Mouse (Mus musculus) ES-Bruce4 (cell line): ENCODE results near the gene Ptgis. TPM values are rescaled to one million over a fixed set of nuclear protein-coding genes. Genes with fewer than 3 reads are reported as not detected.

Experiments used
- H3K27ac ChIP-seq: 2 replicates; pipeline ENCODE4 v1.5.1; 2012; ENCODE audit warnings: low read length, inconsistent platforms; ENCODE audit not compliant: insufficient read depth
- H3K27me3 ChIP-seq: 2 replicates; pipeline ENCODE4 v1.6.1; 2012; ENCODE audit warnings: mild to moderate bottlenecking, low read length, inconsistent platforms; ENCODE audit not compliant: control insufficient read depth, poor library complexity, insufficient read depth, severe bottlenecking
- H3K36me3 ChIP-seq: 2 replicates; pipeline ENCODE4 v1.6.1; 2012; ENCODE audit warnings: inconsistent platforms, mild to moderate bottlenecking, low read length, moderate library complexity; ENCODE audit not compliant: control insufficient read depth, poor library complexity, insufficient read depth, severe bottlenecking
- H3K4me1 ChIP-seq: one replicate; pipeline ENCODE4 v1.8.1; 2011; ENCODE audit warnings: low read length; ENCODE audit not compliant: control insufficient read depth, insufficient read depth
- H3K4me3 ChIP-seq: 2 replicates; pipeline ENCODE4 v1.5.1; 2011; ENCODE audit warnings: low read depth, mild to moderate bottlenecking, low read length
- H3K9ac ChIP-seq: 2 replicates; pipeline ENCODE4 v1.6.1; 2012; ENCODE audit warnings: low read depth, mild to moderate bottlenecking, inconsistent platforms; ENCODE audit not compliant: poor library complexity, severe bottlenecking
- H3K9me3 ChIP-seq: replicated peaks from 2 replicates; pipeline ENCODE4 v1.6.1; 2012; ENCODE audit warnings: mild to moderate bottlenecking, low read length, inconsistent platforms; ENCODE audit not compliant: control insufficient read depth, poor library complexity, insufficient read depth, severe bottlenecking
- CTCF ChIP-seq: IDR thresholded peaks from one replicate; pipeline ENCODE4 v1.8.1; 2011; ENCODE audit warnings: low read depth, low read length
- EP300 ChIP-seq: IDR thresholded peaks from 2 replicates; pipeline ENCODE4 v1.6.1; 2011; ENCODE audit warnings: low read depth, low read length; ENCODE audit not compliant: insufficient read depth
- POLR2A ChIP-seq: IDR thresholded peaks from one replicate; pipeline ENCODE4 v1.8.1; 2011; ENCODE audit warnings: low read length; ENCODE audit not compliant: insufficient read depth
- polyA plus RNA-seq: library from polyadenylated mRNA; stranded (reverse); fragments of >200 nt; gene quantifications from 2 replicates; pipeline ENCODE4 v1.2.4, GENCODE M21; 2011; ENCODE audit warnings: low read depth; ENCODE audit not compliant: missing spikeins, insufficient read depth, insufficient read length

The Ptgis gene
- polyA plus RNA-seq, 1 experiment, result 6.8 TPM

DNA sequence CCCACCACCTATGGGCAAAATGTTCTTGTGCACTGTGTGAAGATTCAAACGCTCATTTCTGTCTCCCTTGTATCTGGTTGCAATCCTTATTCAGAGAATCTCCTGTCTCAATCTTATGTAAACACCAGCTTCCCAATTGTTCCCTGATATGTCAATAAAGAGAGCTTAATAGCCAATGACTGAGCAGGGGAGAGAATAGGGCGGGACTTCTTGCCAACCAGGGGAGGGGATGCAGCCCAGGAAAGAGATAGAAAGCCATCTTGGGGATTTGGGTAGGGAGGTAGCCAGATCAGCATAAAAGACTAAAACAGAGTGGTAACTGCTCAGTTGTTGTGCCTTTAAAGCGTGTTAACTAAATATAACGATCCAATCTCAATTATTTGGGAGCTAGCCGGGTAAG is 19.7 kb downstream of the Ptgis start:
- H3K36me3 ChIP-seq, result no peaks in the 10 kb centered on the region

DNA sequence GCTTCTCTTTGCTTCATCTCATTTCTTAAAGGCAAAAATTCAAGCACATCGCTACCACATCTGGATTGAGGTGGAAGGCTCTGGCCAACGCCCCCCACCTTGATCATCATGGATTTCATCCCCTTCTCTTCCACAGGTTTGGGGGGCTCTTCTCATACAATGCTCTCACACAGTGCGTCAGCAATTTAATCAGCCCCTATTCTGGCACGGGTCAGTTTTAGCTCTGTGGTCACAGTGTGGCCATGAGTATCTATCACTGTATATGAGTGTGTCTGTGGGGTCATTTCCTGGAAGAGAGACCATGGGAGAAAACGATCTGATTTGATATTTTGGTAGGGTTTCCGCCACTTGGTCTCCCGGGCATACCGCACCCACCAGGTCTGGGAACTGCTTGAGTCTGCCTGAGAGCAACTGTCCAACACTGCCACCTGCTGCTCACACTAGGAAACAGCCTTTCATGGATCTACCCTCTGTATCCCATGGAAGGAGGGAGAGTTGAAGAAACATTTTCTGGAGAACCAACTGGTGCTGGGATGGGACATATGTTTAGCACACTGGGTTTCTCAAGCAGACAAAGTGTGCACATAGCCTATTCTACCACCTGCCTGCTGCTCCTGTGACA is 21.1 kb downstream of the Ptgis start:
- no peak overlapping the region for H3K9ac ChIP-seq
- H3K4me3 ChIP-seq, result no peak overlapping the region
- H3K27ac ChIP-seq, result no peak overlapping the region
- TF ChIP-seq CTCF, result peak; percentile 94
- TF ChIP-seq POLR2A, result no peak
- no peak for TF ChIP-seq EP300
- no peaks in the 10 kb centered on the region for H3K27me3 ChIP-seq
- no peaks in the 10 kb centered on the region for H3K36me3 ChIP-seq
- H3K9me3 ChIP-seq, result no peaks in the 10 kb centered on the region
- H3K4me1 ChIP-seq, result no peaks in the 10 kb centered on the region

More for the DNA sequence above, 19.7 kb downstream of the Ptgis start:
- H3K4me3 ChIP-seq, result peak overlapping the region; percentile 99
- H3K27me3 ChIP-seq, result no peaks in the 10 kb centered on the region
- no peak for TF ChIP-seq CTCF
- no peak for TF ChIP-seq POLR2A
- no peak for TF ChIP-seq EP300
- peak overlapping the region; percentile 68 for H3K9ac ChIP-seq
- H3K27ac ChIP-seq, result peak overlapping the region; percentile 51
- H3K4me1 ChIP-seq, result no peaks in the 10 kb centered on the region
- H3K9me3 ChIP-seq, result no peaks in the 10 kb centered on the region

DNA sequence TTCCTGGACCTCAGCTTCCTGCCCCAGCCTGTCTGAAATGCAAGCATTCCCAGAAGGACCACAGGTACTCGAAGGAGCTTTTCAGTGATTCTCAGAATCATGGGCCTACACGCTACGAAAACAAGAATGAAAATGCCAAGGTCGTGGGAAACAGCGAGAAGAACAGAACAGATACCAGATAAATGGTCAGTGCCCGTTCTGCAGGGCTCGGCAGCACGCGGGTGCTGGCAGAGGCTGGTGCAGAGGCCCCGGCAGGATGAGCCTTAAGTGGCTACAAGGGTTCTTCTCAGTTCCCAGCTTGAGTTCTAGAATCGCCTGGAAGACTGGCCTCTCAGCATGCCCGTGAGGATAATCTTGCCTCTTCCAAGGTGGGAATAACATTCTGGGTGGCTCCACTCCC is 26.7 kb downstream of the Ptgis start:
- no peak for TF ChIP-seq CTCF
- no peak for TF ChIP-seq POLR2A
- TF ChIP-seq EP300, result no peak
- H3K9ac ChIP-seq, result no peak overlapping the region
- no peaks in the 10 kb centered on the region for H3K27me3 ChIP-seq
- no peak overlapping the region for H3K4me3 ChIP-seq
- peaks cover 4% of the 10 kb centered on the region for H3K4me1 ChIP-seq
- H3K27ac ChIP-seq, result no peak overlapping the region
- no peaks in the 10 kb centered on the region for H3K36me3 ChIP-seq
- no peaks in the 10 kb centered on the region for H3K9me3 ChIP-seq

DNA sequence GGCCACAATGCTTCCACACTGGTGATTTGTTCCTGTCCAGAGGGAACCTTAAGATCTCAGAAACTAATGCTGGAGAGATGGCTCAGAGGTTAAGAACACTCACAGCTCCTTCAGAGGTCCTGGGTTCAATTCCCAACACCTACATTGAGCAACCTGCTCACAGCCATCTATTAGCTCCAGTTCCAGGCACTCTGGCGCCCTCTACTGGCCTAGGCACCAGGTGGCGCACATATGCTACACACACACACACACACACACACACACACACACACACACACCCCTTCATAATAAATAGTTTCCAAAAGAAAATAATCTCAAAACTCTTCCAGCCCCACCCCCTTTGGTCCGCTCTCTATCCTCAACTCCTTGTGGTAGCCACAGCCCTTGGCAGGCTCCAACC is 27.3 kb downstream of the Ptgis start:
- H3K27ac ChIP-seq, result no peak overlapping the region
- TF ChIP-seq POLR2A (no peak), CTCF (peak; percentile 67)
- no peaks in the 10 kb centered on the region for H3K36me3 ChIP-seq
- H3K9me3 ChIP-seq, result no peaks in the 10 kb centered on the region
- H3K4me3 ChIP-seq, result no peak overlapping the region
- no peak overlapping the region for H3K9ac ChIP-seq
- H3K4me1 ChIP-seq, result peaks cover 4% of the 10 kb centered on the region
- no peaks in the 10 kb centered on the region for H3K27me3 ChIP-seq

DNA sequence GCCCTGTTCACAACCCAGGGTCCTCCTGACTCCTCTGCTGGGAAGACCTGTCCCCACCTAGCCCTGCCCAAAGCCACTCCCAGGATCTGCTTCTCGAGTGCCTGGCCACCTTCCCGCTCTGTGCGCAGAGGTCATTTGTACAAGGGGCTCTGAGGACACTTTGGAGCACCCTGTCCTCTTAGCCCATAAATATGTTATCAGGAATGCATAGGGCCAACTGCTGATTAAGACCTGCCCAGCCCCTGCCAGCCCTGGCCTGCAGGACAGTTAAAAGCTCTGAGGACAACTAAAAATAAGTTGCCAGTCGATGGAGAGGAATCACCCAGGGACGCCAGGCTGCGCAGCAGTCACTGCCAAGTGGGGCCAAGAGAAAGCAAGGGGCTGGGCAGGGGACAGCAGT is 27.9 kb downstream of the Ptgis start:
- Histone ChIP-seq H3K4me3 (no peak overlapping the region), H3K9me3 (no peaks in the 10 kb centered on the region), H3K27me3 (no peaks in the 10 kb centered on the region), H3K9ac (no peak overlapping the region), H3K36me3 (no peaks in the 10 kb centered on the region), H3K4me1 (peaks cover 4% of the 10 kb centered on the region), H3K27ac (no peak overlapping the region)
- TF ChIP-seq EP300 (no peak), CTCF (no peak), POLR2A (no peak)

DNA sequence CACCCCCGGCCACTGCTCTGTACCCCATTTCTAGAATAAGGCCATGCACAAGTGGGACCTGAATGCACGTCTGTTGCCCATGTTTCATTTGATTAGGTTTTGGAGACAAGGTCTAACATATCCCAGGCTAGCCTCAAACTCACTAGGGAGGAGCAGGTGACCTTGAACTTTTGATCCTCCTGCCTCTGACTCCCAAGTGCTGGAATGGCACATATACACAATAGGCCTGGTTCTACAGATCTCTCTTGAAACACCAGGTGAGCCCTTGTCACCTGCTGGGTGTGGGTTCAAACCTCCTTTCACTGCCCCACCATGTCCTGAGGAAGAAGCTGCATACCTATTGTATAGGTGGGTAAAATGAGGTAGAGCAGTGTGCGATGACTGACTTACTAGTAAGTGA is 28.3 kb downstream of the Ptgis start:
- H3K36me3 ChIP-seq, result no peaks in the 10 kb centered on the region
- TF ChIP-seq EP300 (no peak), CTCF (no peak), POLR2A (no peak)

More for the DNA sequence above, 28.3 kb downstream of the Ptgis start:
- peaks cover 4% of the 10 kb centered on the region for H3K4me1 ChIP-seq
- no peak overlapping the region for H3K9ac ChIP-seq
- no peak overlapping the region for H3K4me3 ChIP-seq
- no peaks in the 10 kb centered on the region for H3K27me3 ChIP-seq
- no peak overlapping the region for H3K27ac ChIP-seq
- no peaks in the 10 kb centered on the region for H3K9me3 ChIP-seq
